Mouse (Mus musculus): ENCODE measurements around the gene Btrc. TPM values are rescaled to one million over a fixed set of nuclear protein-coding genes. Genes with fewer than 3 reads are reported as not detected.

The Btrc gene
- polyA plus RNA-seq, 1 experiment from 2014 or later, result 29.5 TPM

GRCm38 (mm10) chr19:45486992-45487387, 123.5 kb downstream of the Btrc start:
- Histone ChIP-seq H3K4me2 (ENCODE audit: low read length) (no peak overlapping the region), H3K4me3 (replicated peaks; ENCODE audit: low read depth, low read length) (no peak overlapping the region), H3K36me3 (ENCODE audit: insufficient read depth, low read length) (no peaks in the 10 kb centered on the region), H3K9ac (ENCODE audit: low read depth, low read length) (no peak overlapping the region), H3K27ac (no peak overlapping the region), H3K27me3 (ENCODE audit: insufficient read depth, low read length) (no peaks in the 10 kb centered on the region), H3K9me3 (replicated peaks; ENCODE audit: low read length) (no peaks in the 10 kb centered on the region), H3K4me1 (replicated peaks; ENCODE audit: insufficient read depth, low read length) (no peaks in the 10 kb centered on the region)
- no peak for DNase-seq (ENCODE audit: low spot score)
- ATAC-seq (replicated peaks; ENCODE audit: low FRiP score, low read depth), result no peak
- WGBS, result 90% methylated on average over 3 of the region's 3 CpGs
- no peak for TF ChIP-seq CTCF (IDR thresholded peaks at IDR 0.05; ENCODE audit: low read depth)

GRCm38 (mm10) chr19:45489961-45490360, 126.4 kb downstream of the Btrc start:
- 85% methylated on average over 6 of the region's 6 CpGs for WGBS
- no peak for DNase-seq (ENCODE audit: low spot score)
- Histone ChIP-seq H3K36me3 (ENCODE audit: insufficient read depth, low read length) (no peaks in the 10 kb centered on the region), H3K27ac (no peak overlapping the region), H3K27me3 (ENCODE audit: insufficient read depth, low read length) (no peaks in the 10 kb centered on the region), H3K4me3 (replicated peaks; ENCODE audit: low read depth, low read length) (no peak overlapping the region), H3K4me2 (ENCODE audit: low read length) (no peak overlapping the region), H3K9ac (ENCODE audit: low read depth, low read length) (no peak overlapping the region), H3K9me3 (replicated peaks; ENCODE audit: low read length) (no peaks in the 10 kb centered on the region), H3K4me1 (replicated peaks; ENCODE audit: insufficient read depth, low read length) (no peaks in the 10 kb centered on the region)
- TF ChIP-seq CTCF (IDR thresholded peaks at IDR 0.05; ENCODE audit: low read depth), result no peak
- no peak for ATAC-seq (replicated peaks; ENCODE audit: low FRiP score, low read depth)

DNA sequence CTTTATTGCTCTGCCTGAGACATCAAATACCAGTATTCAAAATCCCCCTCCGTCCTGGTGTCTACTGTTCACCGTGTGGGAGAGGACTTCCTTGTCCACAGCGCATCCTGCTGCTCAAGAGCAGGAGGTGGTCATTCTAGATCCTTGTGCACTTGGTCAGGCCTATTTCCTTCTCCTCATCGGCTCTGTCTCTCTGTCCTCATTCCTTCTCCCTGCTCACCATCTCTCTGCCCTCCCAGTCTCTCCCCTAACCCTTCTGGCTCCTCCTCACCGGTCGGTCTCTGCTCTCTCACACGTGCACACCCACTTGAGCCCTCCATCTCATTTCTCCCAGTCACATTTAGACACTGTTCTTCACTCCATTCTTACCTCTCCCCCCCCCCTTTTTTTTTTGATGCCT, 127.7 kb downstream of the Btrc start:
- WGBS, result 55% methylated on average over 7 of the region's 7 CpGs
- DNase-seq (ENCODE audit: low spot score) (no peak), ATAC-seq (replicated peaks; ENCODE audit: low FRiP score, low read depth) (no peak)
- Histone ChIP-seq H3K4me1 (replicated peaks; ENCODE audit: insufficient read depth, low read length) (no peaks in the 10 kb centered on the region), H3K9me3 (replicated peaks; ENCODE audit: low read length) (no peaks in the 10 kb centered on the region), H3K4me2 (ENCODE audit: low read length) (no peak overlapping the region), H3K4me3 (replicated peaks; ENCODE audit: low read depth, low read length) (no peak overlapping the region), H3K36me3 (ENCODE audit: insufficient read depth, low read length) (no peaks in the 10 kb centered on the region), H3K27ac (no peak overlapping the region), H3K9ac (ENCODE audit: low read depth, low read length) (no peak overlapping the region), H3K27me3 (ENCODE audit: insufficient read depth, low read length) (no peaks in the 10 kb centered on the region)
- 0 out of 2 replicates have a peak, but pooled peaks have one; percentile 7 for TF ChIP-seq CTCF (IDR thresholded peaks at IDR 0.05; ENCODE audit: low read depth)

DNA sequence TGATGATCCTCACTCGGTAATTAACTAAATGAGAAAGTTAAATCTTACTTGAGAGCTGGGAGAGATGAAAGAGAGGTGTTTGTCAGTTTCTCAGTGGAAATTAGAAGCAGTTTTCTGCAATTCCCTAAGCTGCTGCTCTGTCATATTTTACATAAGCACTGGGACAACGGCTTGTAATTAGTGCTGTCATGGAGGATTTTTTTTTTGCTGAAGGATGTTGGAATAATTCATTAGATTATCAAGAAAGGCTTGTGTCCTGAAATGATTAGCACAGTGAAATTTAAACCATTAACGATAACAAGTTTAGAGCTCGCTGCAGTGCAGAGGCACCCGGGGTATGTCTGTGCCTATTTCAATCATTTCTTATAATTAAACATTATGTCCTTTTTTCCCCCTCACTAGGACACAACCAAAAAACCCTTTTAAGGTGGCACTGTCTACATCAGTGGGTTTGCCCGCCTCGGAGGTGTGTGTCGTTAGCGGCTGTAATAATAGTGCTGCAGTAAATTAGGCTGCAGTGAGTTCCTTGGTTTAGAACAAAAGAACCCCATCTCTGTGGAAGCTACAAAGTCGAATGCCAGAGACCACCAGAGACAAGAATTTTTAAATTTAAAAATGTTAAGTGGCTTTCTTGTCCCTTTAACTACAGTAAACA, 130.7 kb downstream of the Btrc start:
- H3K4me1 ChIP-seq (replicated peaks; ENCODE audit: insufficient read depth, low read length), result no peaks in the 10 kb centered on the region
- H3K36me3 ChIP-seq (ENCODE audit: insufficient read depth, low read length), result no peaks in the 10 kb centered on the region
- no peak overlapping the region for H3K9ac ChIP-seq (ENCODE audit: low read depth, low read length)
- DNase-seq (ENCODE audit: low spot score) (no peak), ATAC-seq (replicated peaks; ENCODE audit: low FRiP score, low read depth) (no peak)
- no peak overlapping the region for H3K27ac ChIP-seq
- no peak overlapping the region for H3K4me3 ChIP-seq (replicated peaks; ENCODE audit: low read depth, low read length)
- TF ChIP-seq CTCF (IDR thresholded peaks at IDR 0.05; ENCODE audit: low read depth), result no peak
- H3K27me3 ChIP-seq (ENCODE audit: insufficient read depth, low read length), result no peaks in the 10 kb centered on the region
- H3K4me2 ChIP-seq (ENCODE audit: low read length), result no peak overlapping the region
- no peaks in the 10 kb centered on the region for H3K9me3 ChIP-seq (replicated peaks; ENCODE audit: low read length)
- 42% methylated on average over 10 of the region's 10 CpGs for WGBS

GRCm38 (mm10) chr19:45505446-45505845, 141.9 kb downstream of the Btrc start:
- Histone ChIP-seq H3K4me3 (replicated peaks; ENCODE audit: low read depth, low read length) (no peak overlapping the region), H3K4me2 (ENCODE audit: low read length) (no peak overlapping the region), H3K9ac (ENCODE audit: low read depth, low read length) (no peak overlapping the region), H3K27me3 (ENCODE audit: insufficient read depth, low read length) (no peaks in the 10 kb centered on the region), H3K9me3 (replicated peaks; ENCODE audit: low read length) (no peaks in the 10 kb centered on the region), H3K4me1 (replicated peaks; ENCODE audit: insufficient read depth, low read length) (no peaks in the 10 kb centered on the region), H3K36me3 (ENCODE audit: insufficient read depth, low read length) (0 out of 2 replicates have a peak, but pooled peaks cover 4% of the 10 kb centered on the region), H3K27ac (no peak overlapping the region)
- no peak for DNase-seq (ENCODE audit: low spot score)
- TF ChIP-seq CTCF (IDR thresholded peaks at IDR 0.05; ENCODE audit: low read depth), result no peak
- ATAC-seq (replicated peaks; ENCODE audit: low FRiP score, low read depth), result no peak
- WGBS, result 73% methylated on average over 7 of the region's 7 CpGs

- DNase-seq (ENCODE audit: low spot score) (no peak), ATAC-seq (replicated peaks; ENCODE audit: low FRiP score, low read depth) (no peak)
- no peak overlapping the region for H3K9ac ChIP-seq (ENCODE audit: low read depth, low read length)
- WGBS, result 84% methylated on average over 19 of the region's 19 CpGs
- no peaks in the 10 kb centered on the region for H3K4me1 ChIP-seq (replicated peaks; ENCODE audit: insufficient read depth, low read length)
- 0 out of 2 replicates have a peak, but pooled peaks cover 4% of the 10 kb centered on the region for H3K36me3 ChIP-seq (ENCODE audit: insufficient read depth, low read length)
- H3K9me3 ChIP-seq (replicated peaks; ENCODE audit: low read length), result no peaks in the 10 kb centered on the region
- no peak for TF ChIP-seq CTCF (IDR thresholded peaks at IDR 0.05; ENCODE audit: low read depth)
- H3K27ac ChIP-seq, result no peak overlapping the region
- H3K4me2 ChIP-seq (ENCODE audit: low read length), result no peak overlapping the region
- no peak overlapping the region for H3K4me3 ChIP-seq (replicated peaks; ENCODE audit: low read depth, low read length)
- H3K27me3 ChIP-seq (ENCODE audit: insufficient read depth, low read length), result no peaks in the 10 kb centered on the region
These were observed 144.0 kb downstream of the Btrc start for GRCm38 (mm10) chr19:45507531-45507930.

DNA sequence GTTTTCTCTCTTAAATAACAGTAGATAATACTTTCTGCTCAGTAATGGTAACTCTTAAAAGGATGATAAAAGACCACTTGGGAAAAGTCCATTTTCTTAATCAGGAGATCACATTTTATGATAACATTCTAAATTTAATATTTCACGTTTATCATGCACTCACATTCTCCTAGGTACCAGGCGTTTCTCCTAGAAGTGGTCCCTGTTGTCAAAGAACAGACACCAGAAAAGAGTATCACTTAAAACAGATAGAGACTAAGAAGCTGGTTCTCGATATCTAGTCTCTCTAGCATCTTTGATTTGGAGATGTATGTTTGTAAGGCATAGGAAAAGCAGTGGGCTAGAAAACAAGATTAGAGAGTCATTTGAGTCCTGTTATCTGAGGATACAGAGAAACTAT, 147.1 kb downstream of the Btrc start:
- WGBS, result 75% methylated on average over 3 of the region's 3 CpGs
- no peak for ATAC-seq (replicated peaks; ENCODE audit: low FRiP score, low read depth)

More for the DNA sequence above, 147.1 kb downstream of the Btrc start:
- TF ChIP-seq CTCF (IDR thresholded peaks at IDR 0.05; ENCODE audit: low read depth), result no peak
- Histone ChIP-seq H3K4me2 (ENCODE audit: low read length) (no peak overlapping the region), H3K27me3 (ENCODE audit: insufficient read depth, low read length) (no peaks in the 10 kb centered on the region), H3K9me3 (replicated peaks; ENCODE audit: low read length) (no peaks in the 10 kb centered on the region), H3K4me3 (replicated peaks; ENCODE audit: low read depth, low read length) (no peak overlapping the region), H3K9ac (ENCODE audit: low read depth, low read length) (no peak overlapping the region), H3K4me1 (replicated peaks; ENCODE audit: insufficient read depth, low read length) (no peaks in the 10 kb centered on the region), H3K27ac (no peak overlapping the region), H3K36me3 (ENCODE audit: insufficient read depth, low read length) (peaks cover 17% of the 10 kb centered on the region)
- DNase-seq (ENCODE audit: low spot score), result no peak
